Mouse (Mus musculus) adrenal gland, adult 2 months (tissue): ENCODE measurements around the gene Gm10053. TPM values are rescaled to one million over a fixed set of nuclear protein-coding genes. Genes with fewer than 3 reads are reported as not detected.

ENCODE experiments used
- DNase-seq: peaks from one replicate; pipeline ENCODE4 v3.0.0; 2021
- polyA plus RNA-seq: library from polyadenylated mRNA; depleted of rRNA; stranded (reverse); fragments of >200 nt; gene quantifications from 2 replicates; pipeline ENCODE4 v1.2.3, GENCODE M21; 2012; rRNA removed
- total RNA-seq, 2 experiments: library from RNA; stranded (reverse); gene quantifications; 2 replicates each; pipeline ENCODE4 v1.2.3; 2021

Gm10053 gene
- total and polyA plus RNA-seq, 3 experiments, result 1.1 to 375 (median 171) TPM

DNA sequence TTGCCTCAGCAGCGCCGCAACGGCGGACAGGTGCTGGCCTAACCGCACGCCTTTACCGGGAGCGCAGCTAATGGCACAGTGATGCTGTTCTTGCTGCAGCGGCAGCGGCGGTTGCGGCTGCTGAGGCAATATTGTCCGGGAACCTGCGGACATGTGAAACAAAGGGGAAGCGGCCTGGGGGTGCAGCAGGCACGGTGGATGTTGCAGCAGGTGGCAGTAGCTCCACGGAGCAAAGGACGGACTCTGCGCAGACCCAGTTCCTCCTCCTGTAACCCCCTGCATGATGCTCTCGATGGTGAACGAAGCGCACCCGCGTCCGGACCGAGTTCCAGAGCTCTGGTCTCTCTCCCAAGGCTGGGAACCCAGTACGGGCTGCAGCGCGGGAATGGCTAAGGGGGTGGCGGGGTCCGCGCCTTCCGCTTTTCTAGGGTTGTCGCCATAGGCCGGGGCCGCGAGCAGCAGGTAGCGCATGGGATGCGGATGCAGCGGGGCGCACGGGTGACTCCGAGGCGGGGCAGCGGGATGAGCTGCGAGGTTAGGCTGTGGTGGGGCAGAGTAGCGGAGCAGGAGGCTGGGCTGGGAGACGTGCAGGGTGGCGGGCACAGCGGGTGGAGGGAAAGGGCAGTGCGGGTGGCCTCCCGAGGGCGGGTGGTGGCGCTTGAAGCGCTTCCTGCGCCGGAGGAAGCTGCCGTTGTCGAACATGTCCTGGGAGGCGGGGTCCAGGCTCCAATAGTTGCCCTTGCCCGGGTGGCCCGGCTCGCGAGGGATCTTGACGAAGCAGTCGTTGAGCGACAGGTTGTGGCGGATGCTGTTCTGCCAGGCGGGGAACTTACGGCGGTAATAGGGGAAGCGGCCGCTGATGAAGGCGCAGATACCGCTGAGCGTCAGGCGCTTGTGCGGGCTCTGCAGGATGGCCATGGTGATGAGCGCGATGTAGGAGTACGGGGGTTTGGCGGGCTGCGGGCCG is 24.4 kb downstream of the Gm10053 start:
- peak; percentile 27 for DNase-seq

DNA sequence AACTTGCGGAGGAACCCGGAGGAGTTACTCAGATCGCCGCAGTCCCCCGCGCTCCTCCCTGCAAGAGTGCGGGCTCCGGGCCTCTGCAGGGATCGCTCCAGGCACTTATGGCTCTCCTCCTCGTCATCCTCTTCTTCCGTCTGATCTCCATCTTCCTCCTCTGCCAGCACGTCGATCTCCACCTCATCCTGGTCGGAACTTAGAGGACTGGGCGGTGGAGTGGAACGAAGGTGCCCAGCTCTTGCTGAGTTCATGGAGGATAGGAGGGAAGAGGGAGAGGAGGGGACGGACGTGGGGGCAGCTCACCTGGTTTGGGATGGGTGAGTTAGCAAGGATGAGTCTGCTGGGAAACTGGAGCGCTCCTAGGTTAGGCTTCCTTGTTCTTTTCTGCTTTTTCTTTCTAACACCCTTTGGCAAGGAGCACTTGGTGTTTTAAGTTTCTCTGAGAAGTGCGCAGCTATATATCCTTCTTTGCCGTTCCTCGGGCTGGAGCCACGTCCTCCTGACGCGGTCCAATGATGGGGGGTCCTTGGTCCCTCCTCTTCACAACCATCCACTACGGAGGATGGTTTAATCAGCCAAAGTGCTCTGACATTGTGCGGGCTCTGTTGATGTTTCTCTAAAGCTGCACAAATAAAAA is 25.2 kb downstream of the Gm10053 start, which contains the start of gene Foxd4:
Foxd4 (minus strand) TSS at position 617 of the 640 bp plus-strand sequence.
- no peak for DNase-seq

DNA sequence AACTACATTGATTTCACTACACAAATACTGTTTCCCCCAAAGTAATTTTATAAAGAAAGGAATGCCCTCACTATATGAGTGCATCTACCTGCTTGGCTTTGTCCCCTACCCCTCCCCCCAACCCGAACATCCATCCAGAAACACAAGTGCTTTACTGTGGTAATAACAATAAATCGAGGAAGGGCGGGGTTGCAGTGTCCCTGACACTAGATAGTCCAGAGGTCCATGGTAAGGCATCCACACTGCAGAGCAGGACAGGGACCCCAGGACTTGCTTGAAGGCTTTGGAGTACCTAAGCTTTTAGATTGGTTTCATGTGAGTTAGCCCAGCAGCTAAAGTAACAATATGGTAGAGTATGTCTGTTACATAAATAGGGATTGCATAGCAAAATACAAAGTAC is 26.2 kb downstream of the Gm10053 start:
- no peak for DNase-seq

DNA sequence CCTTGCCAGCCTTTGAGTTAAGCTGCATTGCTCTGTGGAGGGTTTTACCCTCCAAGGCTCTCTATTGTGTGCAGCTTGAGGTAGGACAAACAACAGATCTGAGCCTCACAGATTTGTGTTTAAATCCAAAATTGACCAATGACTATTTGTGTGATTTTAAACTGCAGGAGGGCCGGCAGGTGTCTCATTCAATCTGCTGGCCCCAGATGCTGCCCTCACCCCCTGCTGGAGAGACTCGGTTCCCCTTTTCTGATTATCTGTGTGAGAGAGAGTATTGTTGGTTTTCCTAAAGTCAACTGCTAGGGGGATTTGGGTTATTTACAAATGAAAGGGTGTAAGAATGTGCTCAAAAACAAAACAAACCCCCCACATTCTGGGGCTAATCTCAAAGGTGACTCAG is 26.8 kb downstream of the Gm10053 start:
- no peak for DNase-seq

DNA sequence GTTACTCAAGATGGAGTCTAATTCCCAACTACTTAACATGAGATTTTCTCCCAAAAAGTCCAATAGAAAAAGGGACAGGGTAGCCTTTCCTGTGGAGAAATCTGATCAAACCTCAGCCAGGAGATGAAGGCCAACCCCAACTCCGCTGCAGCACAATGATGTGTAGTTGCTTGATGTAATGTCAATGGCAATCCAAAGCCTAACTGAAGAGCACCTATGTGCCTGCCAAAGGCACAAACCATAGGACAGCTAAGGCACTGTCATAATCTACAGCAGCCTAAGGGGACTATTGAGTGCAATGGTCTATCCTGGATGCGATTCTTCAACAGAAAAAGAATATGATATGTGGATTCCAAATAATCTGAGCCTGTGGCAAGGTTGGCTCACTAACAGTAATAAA is 27.3 kb downstream of the Gm10053 start:
- no peak for DNase-seq

DNA sequence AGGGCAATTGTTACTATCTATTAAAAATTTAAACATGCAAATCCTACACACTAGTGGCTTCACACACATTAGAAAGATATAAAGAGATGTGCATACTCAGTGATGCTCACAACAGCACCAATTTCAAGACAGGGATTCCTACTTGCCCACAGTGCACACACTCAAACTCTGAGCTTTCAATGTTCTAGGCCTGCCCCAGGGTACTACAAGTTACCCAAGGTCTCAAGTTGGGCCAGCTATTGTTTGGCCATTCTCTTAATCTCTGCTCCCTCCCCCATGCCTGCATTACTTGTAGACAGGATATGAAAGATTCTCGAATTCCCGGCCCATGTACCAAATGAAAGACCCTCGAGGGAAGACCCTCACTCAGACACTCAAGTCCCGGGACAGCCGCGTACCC is 32.2 kb downstream of the Gm10053 start:
- no peak for DNase-seq

DNA sequence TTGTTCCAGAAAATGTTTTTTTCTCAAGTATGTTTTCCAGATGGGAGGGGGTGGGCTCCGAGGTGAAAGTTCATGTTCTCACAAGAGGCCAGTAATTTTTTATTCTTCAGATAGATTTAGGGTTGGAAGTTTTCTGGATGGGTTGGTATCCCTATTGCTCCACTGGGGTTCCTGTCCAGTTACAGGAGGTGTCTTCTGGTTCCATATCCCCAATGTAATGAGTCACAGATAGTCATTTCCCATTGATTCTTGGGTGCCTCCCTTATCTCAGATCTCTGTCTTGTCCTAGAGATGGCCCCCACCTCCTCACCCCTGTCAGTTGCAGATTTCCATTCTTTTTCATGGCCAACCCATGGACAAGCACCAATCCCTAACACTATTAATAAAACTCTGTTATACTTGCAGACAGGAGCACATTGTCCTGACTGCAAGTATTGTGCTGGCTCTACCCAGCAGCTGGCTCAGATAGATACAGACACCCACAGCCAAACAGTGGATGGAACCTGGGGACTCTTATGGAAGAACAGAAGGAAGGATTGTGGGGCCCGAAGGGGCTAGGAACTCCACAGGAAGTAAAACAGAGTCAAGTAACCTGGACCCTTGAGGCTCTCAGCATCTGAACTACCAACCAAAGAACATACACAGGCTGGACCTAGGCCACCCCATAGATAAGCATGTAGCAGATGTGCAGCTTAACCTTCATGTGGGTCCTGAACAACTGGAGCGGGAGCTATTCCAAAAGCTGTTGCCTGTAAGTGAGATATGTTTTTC is 33.1 kb downstream of the Gm10053 start:
- DNase-seq, result no peak

DNA sequence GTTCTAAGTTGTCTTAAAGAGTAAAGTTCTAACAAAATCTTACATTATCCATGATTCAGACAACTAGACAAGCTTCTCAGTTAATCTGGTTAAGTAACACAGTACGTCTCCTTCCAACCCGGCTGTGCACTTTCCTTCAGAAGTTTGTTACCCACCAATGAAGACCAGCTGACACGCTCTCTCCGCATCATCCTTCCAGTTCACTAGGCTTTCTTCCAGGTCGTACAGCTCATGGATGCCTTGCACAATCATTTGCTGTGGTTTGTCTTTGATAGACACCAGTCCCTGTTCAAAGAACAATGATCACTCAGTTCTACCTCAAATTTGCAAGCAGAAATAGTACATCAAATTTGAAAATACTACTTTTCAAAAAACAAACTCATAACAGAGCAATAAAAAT is 45.4 kb downstream of the Gm10053 start:
- peak; percentile 47 for DNase-seq

Other genes with a start within 250 kb of the Gm10053 start
- gene Tmem252, start 201.7 kb upstream of the Gm10053 start, total RNA-seq, result under 1 TPM; 0.14 to 0.17 TPM
- 0.13 and 0.18 TPM in 2 replicates for gene Tmem252, start 201.7 kb upstream of the Gm10053 start, polyA plus RNA-seq
- gene Pgm5, start 13.8 kb upstream of the Gm10053 start, total RNA-seq, result 10 to 100 TPM; 51.9 to 89.1 TPM
- 5.3 and 7.3 TPM in 2 replicates for gene Pgm5, start 13.8 kb upstream of the Gm10053 start, polyA plus RNA-seq
- gene Foxd4, start 25.5 kb downstream of the Gm10053 start, total RNA-seq, result not detected
- not detected in 2 replicates for gene Foxd4, start 25.5 kb downstream of the Gm10053 start, polyA plus RNA-seq
- 10 to 100 TPM in 1 of 2 experiments, 1 to 10 TPM in 1; 8.8 to 15.3 TPM for gene Cbwd1, start 85.9 kb downstream of the Gm10053 start, total RNA-seq
- gene Cbwd1, start 85.9 kb downstream of the Gm10053 start, polyA plus RNA-seq, result 0.46 and 1.2 TPM in 2 replicates
- gene Dock8, start 123.8 kb downstream of the Gm10053 start, total RNA-seq, result 10 to 100 TPM; 17.1 to 34.7 TPM
- 5.4 and 9.4 TPM in 2 replicates for gene Dock8, start 123.8 kb downstream of the Gm10053 start, polyA plus RNA-seq